Mouse (Mus musculus): ENCODE measurements around the gene Nlrp6.
"Not testable (repeated sequence)": the region's sequence is repeated elsewhere in the genome, so short reads cannot be mapped to it uniquely, and the experiment has no call there.

The Nlrp6 gene

DNA sequence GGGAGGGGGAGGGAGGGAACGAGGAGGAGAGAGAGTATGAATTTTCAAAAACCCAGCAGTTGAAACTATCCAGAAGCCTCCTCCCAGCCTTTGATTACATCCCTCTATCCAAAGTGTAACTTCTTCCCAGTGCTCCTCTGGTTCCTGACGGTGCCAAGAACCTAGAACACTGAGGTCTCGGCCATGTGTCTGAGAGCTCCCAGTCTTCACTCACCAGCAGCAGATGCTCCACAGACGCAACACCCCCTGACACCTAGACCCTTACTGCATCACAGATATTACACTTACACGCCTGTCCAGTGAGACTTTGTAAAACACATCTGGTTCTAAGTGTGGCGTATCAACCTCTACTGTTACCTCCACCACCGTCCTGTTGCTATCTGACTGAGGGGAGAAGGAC lies 31.7 kb downstream of the Nlrp6 start:
- DNase-seq = no peak

- no peak for DNase-seq
These were observed 32.4 kb downstream of the Nlrp6 start for GRCm38 (mm10) chr7:140953133-140953532.

GRCm38 (mm10) chr7:140953800-140954732 lies 33.4 kb downstream of the Nlrp6 start:
- DNase-seq = no peak

DNA sequence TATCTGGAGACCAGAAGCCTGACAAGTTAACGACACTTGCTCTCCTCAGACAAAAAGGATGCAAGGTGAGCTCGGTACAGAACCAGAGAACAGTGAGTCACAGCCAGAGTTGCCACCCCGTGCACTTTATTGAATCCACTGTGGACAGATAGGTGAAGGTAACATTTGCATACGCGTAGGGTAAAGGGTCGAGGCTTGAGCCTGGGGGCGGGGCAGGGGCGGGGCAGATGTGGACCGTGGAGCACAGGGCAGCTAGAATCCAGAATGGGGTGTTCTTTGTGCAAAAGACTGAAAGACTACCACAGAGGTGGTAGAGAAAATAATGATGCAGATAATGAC lies 34.0 kb downstream of the Nlrp6 start:
- DNase-seq = no peak

DNA sequence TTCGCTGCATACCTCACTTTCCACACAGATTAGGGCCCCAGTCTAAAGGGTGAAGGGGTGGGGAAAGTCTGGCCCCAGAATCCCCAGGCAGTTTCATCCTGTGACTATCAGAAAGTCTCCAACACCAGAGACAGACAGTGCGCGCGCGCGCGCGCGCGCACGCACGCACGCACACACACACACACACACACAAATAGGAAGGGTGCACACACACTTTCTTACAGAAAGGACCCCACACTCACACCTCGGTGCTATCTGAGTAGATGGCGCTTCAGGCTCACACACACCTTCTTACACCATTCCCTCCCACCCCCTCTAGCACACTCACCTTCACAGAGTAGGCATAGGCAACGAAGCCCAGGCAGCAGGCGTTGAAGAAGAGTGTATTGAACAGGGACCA lies 34.6 kb downstream of the Nlrp6 start:
- DNase-seq = no peak

DNA sequence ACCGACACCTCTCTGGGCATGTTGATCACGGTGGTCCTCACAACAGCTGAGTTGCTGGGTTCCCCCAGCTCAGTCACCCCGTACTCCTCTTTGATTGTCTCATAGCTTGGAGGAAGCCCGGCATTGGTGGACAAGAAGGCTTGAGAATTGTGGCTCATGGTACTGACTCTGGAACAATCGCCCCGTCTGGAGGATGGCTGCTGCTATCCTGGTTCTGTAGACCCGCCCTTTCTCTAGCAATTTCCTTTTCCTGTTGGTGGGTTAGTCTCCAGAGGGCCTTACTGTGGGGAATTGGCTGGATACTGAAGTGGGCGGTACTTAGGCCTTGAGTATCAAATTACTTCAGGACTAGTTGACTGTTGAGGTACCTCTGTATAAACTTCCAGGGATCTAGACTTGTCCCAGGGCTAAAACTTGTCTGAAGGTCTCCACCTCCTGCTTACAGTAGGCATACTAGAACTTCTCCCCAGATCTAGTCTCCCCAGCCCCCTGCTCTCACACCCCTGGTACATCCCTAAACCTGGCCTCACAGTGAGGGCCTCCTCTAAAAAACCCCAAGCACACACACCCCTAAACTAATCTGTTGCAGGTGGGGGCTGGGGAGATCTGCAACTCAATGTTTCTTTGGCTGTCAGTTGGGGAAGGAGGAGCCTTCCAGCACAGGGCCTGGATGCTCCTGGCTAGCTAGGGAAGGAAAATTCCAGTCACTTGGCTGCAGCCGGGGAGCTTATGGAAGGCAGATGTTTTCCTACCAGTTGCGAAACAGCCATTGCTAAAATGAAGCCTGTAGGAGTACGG lies 35.3 kb downstream of the Nlrp6 start, which contains the start of the genes Gm45717 and Ifitm2:
Gene Gm45717, minus strand, starts transcription at position 180 of the 798 bp plus-strand sequence.
Gene Ifitm2, minus strand, starts transcription at position 230 of the 798 bp plus-strand sequence.
- DNase-seq = peak; percentile 83

DNA sequence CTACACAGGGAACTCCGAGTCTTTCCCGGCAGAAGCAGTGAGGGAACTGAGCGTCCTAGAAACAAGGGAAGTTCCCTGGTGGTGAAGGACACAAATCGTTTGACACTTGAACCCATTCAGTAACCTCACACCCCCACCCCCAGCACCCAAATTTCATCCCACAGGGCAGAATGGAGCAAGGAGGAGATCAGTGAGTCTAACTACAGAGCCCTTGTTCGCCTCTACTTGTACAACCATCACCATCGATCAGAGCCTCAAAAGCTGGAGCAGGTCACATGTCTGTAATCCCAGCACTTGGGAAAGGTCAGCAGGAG lies 35.8 kb downstream of the Nlrp6 start:
- no peak for DNase-seq

DNA sequence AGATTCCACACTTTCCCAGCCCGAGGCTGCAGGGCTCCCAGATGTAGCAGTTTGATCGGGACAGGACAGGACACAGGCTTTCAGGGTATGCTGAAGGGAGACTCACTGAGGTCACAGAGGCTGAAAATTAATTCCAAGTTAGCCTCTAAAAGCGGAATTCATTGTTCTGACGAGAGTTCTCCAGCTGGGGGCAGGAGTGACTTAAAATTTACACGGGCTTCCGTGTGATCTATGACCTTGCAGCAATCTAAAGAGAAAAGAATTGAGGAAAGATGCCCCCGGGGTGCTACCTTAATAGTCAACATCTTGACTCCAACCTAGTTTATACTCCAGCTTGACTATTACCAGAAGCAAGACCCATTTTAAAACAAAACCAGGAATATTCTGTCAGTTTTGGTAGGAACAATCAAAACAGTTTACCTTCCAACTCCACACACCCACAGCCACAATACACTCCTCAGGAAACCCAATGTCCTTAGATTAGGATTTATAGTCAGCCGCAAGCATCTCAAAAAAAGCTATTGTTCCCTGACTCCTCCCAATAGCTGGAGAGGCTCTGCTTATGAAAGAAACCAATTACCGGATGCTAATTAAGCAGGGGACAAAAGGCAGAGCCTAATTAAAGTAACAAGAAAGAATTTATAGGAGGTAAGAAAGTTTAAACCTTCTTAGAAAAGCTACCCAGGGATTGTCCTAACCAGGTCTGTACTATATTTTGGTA lies 38.6 kb downstream of the Nlrp6 start:
- peak; percentile 84 for DNase-seq

GRCm38 (mm10) chr7:140960026-140960425 lies 39.3 kb downstream of the Nlrp6 start:
- DNase-seq = no peak

- DNase-seq = no peak
These were observed 40.7 kb downstream of the Nlrp6 start for GRCm38 (mm10) chr7:140961416-140961815.

GRCm38 (mm10) chr7:140962733-140963132 lies 42.0 kb downstream of the Nlrp6 start:
- no peak for DNase-seq

- DNase-seq = no peak
These were observed 46.2 kb downstream of the Nlrp6 start, which contains the start of gene Ifitm1 for GRCm38 (mm10) chr7:140966921-140967320. Gene Ifitm1 (plus strand): TSS chr7:140967221.

DNA sequence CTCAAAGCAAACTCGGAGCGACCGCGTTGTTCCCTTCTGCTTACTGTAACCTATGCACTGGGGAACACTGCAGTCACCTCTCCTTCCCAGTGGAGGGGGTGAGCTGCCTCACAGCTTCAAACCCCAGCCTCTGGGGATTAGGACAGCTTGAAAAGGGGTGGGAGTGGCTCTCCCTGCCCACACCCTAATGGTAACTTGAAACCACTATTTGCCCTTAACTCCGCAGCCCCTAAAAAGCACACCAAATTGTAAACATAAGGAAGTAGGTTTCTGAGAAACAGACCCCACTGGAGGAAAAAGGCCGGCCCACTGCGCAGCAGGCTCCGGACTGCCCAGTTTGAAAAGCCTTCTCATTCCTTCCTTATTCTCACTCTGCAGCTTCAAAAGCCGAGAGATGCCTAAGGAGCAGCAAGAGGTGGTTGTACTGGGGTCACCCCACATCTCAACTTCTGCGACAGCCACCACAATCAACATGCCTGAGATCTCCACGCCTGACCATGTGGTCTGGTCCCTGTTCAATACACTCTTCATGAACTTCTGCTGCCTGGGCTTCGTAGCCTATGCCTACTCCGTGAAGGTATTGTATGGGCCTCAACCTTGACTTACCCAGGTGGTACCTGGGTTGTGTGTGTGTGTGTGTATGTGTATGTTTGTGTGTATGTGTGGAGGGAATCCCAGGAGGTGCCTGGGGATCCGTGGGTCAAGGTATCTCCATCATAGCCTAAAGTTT lies 47.3 kb downstream of the Nlrp6 start:
- DNase-seq = peak; percentile 66

DNA sequence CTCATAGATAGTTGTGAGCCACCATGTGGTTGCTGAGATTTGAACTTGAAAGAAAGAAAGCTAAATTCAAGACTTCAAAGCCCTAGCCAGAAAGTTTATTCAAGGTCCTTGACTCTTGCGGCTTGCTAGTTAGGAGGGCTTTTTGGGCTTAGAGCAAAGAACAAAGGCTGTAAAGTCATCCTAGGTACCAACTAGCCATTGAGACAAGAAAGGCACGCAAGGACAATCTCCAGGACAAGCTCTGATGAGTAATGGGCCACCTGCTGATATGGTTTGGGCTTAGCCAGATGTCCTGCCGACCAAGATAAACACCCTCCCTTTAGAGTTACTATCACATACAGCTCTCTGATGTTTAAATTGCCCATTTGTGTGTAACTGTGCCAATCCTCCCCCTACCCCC lies 48.0 kb downstream of the Nlrp6 start:
- not testable (repeated sequence) for DNase-seq

- DNase-seq = no peak
These were observed 50.2 kb downstream of the Nlrp6 start for GRCm38 (mm10) chr7:140970931-140971330.

DNA sequence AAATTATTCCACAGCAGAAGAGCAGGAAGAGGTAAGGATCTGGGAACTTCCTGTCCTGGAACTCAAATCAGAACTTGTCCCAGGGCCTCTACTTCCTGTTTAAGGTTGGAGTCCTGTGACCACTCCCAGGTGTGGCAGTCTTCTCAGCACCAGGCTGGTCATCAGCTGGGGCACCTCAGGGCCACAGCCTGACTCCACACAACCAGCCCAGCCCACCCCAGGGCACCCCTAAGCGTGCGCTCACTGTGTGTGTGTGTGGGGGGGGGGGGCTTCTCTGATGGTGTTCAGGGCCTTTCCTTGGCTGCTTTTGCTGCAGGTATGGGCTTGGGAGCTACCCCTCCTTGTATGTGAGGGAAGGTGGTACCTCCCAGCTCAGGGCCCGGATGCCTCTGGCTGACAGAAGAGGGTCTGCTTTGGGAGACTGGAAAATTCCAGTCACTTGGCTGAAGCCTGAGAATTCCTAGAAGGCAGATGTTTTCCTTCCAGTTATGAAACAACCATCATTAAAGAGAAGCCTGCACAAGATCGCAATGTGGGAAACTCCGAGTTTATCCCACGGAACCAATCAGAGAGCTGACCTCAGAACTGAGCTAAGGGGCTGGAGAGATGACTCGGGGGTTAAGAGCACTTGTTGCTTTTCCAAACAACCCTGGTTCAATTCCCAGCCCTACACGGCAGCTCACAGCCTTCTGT lies 50.9 kb downstream of the Nlrp6 start:
- DNase-seq = no peak

DNA sequence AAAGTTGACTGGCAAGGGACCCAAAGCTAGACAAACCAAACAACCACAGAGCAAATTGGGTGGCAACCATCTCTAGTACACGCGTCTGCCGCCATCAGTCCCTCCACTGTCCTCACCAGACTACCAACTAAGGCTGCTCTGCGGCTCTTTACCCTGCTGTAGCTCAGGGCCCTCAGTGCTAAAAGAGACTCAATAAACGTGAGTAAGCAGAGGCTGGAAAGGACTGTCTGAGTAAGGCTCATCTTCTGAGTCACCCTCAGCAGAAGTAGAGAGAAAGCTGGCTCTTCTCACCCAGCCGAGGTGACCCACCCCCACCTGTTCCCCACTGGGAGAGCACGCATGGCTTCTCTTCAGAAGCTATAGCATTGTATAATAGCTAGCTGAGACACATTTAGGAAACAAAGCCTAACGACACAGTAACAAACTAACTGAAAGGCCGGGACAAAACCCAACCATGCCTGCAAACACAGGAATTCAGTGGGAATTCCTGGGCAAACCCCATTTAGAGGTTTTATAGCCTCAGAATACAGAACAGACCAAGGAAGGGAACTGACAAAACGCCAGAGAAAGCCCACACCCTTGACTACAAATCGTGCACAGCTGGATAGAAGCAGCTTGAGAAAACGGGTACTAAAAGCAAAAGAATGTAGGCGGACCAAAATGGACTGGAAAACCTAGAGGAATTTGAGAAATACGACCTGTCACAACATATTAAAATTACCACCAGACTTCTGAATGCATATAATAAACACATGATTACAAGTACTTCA lies 52.9 kb downstream of the Nlrp6 start:
- DNase-seq = no peak

DNA sequence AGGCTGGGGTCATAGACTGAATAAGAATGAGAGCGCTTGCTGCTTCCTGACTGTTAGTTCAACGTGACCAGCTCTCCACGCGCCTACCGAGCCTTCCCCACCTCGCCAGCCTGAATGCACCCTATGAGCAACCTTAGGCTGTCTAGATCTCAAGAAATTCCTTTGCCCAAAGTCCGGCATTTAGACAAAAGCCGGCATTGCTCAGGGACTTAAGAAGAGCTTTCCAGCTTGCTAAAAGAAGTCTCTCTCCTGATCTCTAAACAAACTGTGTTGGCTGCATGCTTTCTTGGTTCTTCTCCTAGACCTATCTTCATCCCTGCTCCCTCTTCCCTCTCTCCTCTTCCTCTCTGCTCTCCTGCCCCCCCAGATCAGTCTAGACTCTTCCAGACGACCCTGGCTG lies 54.2 kb downstream of the Nlrp6 start:
- DNase-seq = no peak

DNA sequence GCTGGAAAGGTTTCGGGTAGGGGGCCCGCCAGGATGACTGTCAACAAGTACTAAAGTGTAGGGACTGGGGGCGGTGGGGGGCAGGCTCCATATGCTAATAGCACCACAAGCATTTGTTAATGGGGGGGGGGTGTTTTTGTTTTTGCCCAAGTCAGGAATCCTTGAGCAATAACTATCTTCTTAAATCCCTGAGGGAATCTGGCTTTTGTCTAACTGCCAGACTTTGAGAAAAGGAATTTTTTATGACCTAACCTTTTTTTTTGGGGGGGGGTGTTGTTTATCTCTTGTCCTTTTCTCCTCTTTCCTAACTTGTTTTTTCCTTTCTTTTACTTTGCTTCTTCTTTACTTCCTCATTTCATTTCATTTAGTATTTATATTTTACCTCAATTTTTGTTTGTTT lies 54.8 kb downstream of the Nlrp6 start:
- no peak for DNase-seq

DNA sequence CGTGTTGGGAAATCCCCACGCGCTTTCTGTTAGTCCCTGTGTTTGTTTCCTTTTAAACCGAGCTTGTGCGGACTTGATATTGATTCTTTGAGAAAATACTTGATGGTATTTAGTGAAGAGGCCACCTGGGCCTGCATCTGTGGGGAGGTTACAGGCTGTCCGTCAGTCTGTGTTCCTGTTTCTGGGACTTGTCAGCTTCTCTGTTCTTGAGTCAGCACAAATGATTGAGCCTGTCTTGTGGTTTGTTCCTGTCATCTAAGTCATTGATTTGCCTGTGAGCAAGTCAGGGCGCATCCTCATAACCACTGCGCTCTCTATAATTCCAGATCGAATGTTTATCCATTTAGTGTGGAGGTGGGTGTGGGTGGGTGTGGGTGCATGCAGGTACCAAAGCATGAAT lies 56.0 kb downstream of the Nlrp6 start:
- DNase-seq = not testable (repeated sequence)

Data from embryo, embryonic 11 days (tissue).